Mouse (Mus musculus) telencephalon, adult 2 months (tissue): ENCODE results near the gene Tulp2.
A peak's percentile ranks its signal among the peaks of the same experiment; 100 is the strongest.
"Not testable (repeated sequence)": the region's sequence is repeated elsewhere in the genome, so short reads cannot be mapped to it uniquely, and the experiment has no call there.

Experiments
- DNase-seq: peaks from one replicate; pipeline ENCODE4 v3.0.0-alpha.2; 2011; ENCODE audit warnings: low read depth, low spot score

Tulp2 gene

GRCm38 (mm10) chr7:45459564-45460140 is 22.0 kb upstream of the Tulp2 start, which contains the start of gene Ftl1:
Gene Ftl1, minus strand, starts transcription at chr7:45459884.
- peak; percentile 97 for DNase-seq

- DNase-seq = no peak
Observed at GRCm38 (mm10) chr7:45460377-45460776, 21.3 kb upstream of the Tulp2 start.

DNA sequence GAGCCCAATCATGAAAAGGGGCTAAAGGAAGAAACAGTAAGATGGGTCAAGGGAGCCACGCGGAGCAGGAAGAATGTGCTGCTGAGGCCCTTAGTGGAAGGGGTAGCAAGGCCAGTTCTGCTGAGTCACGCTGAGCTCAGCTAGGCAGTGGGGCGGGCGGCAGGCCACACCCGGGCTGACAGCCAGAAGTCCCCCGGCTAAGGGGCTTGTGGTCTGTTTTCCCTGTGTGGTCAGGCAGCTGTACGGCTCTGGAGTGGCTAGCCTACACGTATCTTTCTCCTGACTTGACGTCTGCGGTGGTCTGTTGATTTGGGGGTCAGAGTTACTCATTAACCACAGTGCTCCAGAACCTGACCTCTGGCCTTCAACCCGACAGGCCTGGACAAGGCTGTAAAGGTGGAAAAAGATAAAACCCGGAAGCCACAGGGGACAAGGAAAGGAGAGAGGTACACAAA is 20.8 kb upstream of the Tulp2 start:
- no peak for DNase-seq

- no peak for DNase-seq
Observed at GRCm38 (mm10) chr7:45461326-45461725, 20.4 kb upstream of the Tulp2 start.

DNA sequence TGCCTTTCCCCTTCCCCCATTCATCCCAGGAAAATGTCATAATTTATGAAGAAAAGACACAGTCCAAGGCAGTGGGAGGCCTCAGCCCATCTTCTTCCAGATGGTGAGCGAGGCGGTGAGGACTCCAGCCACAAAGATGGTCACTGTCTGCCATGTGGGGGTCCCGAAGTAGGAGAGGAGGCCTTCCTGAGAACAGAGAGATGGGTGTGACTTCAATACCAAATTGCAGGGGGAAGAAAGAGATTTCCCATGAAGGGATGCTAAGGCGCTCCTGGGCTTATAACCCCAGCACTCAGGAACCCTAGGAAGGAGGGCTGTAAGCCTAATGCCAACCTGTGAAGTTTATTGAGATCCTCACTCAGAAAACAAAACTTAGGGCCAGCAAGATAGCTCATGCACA is 19.9 kb upstream of the Tulp2 start:
- no peak for DNase-seq

- no peak for DNase-seq
Observed at GRCm38 (mm10) chr7:45462325-45462724, 19.4 kb upstream of the Tulp2 start.

DNA sequence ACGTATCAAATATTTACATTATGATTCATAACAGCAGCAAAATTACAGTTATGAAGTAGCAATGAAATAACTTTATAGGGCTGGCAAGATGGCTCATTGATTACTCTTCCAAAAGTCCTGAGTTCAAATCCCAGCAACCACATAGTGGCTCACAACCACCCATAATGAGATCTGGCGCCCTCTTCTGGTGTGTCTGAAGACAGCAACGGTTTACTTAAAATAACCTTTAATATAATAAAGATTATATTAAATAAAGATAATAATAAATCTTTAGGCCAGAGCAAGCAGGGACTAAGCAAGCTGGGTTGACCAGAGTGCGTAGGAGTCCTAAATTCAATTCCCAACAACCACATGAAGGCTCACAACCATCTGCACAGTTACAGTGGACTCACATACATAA is 18.8 kb upstream of the Tulp2 start:
- not testable (repeated sequence) for DNase-seq

DNA sequence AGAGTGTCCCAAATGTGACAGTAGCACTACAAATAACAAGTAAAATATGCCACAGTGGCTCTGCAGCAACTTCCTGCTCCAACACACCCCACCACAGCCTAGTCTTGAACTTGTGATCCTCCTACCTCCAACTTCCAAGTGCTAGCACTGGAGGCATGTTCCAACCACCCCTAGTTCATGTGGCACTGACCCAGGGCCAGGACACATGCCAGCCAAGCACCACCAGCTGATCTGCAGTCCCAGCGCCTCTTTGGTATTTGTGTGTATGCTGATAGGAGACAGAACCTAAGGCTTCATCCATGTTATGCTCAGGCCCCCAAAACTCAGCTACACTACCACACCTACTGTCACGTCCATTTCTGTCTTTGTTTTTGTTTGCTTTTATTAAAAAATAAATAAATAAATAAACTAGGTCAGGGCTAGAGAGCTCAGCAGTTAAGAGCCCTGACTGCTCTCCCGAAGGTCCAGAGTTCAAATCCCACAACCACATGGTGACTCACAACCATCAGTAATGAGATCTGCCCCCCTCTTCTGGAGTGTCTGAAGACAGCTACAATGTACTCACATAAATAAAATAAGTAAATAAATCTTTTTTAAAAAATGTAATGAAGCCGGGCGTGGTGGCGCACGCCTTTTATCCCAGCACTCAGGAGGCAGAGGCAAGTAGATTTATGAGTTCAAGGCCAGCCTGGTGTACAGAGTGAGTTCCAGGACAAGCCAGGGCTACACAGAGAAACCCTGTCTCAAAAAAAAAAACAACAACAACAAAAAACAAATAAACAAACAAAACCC is 17.5 kb upstream of the Tulp2 start:
- DNase-seq = no peak

GRCm38 (mm10) chr7:45465112-45465511 is 16.6 kb upstream of the Tulp2 start:
- DNase-seq = no peak

DNA sequence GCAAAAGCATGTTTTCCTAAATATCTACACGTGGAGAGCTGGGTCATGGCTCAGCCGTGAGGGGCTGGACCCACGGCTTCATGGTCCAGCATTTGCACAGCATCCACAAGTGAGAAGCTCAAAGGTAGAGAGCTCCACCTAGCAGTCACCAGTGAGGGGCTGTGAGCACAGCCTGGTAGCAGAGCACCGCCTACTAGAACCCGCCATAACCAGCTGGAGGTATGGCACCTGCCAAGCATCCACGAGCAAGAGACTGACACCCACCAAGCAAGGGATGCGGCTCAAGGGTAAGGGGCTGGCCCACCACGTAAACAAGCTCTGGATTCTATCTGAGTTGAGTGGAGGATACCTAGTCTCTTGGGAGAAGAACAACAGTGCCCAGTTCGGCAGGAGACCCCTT is 16.1 kb upstream of the Tulp2 start:
- no peak for DNase-seq

DNA sequence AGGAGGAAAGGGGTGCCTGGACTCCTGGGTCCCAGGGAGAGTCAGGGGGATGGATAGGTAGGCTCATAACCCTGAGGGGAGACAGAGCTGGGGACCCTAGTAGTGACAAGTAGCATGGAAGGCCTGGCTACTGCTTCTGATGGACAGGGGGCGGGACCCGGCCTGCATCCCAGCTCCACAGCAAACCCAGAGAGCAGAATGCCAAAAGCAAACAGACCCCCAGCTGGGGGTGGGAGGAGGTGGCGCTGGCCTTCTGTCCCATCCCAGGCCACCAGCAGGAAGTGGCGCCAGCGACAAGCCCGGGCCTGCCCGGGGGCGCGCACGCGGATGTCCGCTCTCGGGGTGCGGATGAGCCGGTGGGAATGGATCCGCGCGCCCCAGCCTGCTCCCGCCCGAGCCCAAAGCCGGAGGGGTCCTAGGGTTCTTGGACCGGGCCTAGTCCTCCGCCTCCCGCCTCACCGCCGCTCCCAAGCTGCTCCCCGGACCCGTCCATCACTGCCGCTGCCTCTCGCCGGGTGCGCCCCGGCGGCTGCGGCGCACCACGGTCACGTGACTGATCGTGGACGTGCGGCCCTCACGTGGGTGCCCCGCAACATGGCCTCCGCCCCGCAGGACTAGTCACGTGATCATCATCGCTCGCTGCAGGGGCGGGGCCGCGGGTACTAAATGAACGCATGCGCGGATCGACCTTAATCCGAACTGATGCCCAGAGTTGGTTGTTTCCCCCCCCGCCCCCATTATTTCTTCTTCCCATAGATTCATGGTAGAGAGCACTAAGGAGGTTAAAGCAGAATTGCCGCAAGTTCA is 15.2 kb upstream of the Tulp2 start, which contains the start of gene Bax:
Gene Bax, minus strand, starts transcription at position 616 of the 807 bp plus-strand sequence.
- peak; percentile 90 for DNase-seq

- DNase-seq = no peak
Observed at GRCm38 (mm10) chr7:45467090-45467670, 14.5 kb upstream of the Tulp2 start.

- DNase-seq = no peak
Observed at GRCm38 (mm10) chr7:45470869-45471268, 10.8 kb upstream of the Tulp2 start.

- no peak for DNase-seq
Observed at GRCm38 (mm10) chr7:45475291-45475969, 6.2 kb upstream of the Tulp2 start.

DNA sequence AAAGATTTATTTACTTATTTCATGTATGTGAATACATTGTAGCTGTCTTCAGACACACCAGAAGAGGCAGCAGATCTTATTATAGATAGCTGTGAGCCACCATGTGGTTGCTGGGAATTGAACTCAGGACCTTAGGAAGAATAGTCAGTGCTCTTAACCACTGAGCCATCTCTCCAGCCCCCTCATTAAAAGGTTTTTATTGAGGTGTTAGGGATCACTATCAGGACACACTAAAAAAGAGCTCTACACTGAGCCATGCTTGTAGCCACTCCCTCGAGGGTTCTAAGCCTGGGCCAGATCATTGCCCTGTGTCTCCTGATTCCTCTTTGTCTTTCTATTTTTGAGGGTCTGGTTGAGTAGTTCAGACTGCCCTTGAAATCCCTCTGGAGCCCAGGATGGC is 5.2 kb upstream of the Tulp2 start:
- no peak for DNase-seq

DNA sequence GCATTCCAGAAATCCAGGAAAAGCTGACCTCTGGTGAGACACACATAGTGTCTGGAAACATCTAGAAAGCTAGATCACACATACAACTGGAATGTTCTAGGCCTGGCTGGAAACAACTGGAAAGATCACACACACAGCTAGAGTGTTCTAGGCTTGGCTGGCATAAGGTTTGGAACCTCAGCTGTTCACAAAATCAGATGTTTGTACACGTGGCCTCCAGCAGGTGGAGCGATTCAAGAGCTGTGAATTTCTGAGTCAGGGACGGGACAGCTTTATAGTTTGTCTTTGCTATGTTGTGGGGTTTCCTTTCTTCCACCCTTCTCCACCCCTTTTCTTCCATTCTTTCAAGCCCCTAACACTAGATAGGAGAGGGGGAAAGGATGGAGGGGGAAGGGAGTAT is 4.7 kb upstream of the Tulp2 start:
- no peak for DNase-seq

DNA sequence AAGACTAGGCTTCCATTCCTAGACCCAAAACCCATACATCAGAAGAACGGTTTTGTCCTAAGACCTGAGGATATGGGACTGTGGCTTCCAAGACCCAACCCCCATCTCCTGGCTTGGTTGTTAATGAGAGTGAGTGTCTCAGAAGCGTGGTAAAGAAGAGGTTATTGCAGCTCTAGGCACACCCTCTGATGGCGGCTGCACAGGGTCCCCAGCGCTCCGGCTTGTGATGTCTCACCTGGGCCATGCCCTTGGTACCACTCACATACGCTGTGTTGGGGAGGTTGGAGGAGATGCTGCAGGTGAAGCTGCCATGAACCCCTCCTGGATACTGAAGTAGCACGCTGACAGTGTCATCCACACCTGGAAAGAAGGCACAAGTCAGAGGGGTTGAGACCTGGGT is 2.9 kb upstream of the Tulp2 start:
- DNase-seq = no peak

GRCm38 (mm10) chr7:45480310-45480709 is 1.4 kb upstream of the Tulp2 start:
- DNase-seq = not testable (repeated sequence)

- DNase-seq = no peak
Observed at GRCm38 (mm10) chr7:45482166-45482565, 489 bp downstream of the Tulp2 start.

GRCm38 (mm10) chr7:45484985-45485384 is 3.3 kb downstream of the Tulp2 start:
- not testable (repeated sequence) for DNase-seq

GRCm38 (mm10) chr7:45486158-45486557 is 4.5 kb downstream of the Tulp2 start:
- no peak for DNase-seq
